Mouse (Mus musculus) kidney, adult 18-20 months (tissue): ENCODE measurements around the gene Kynu.

Experiments
- DNase-seq: peaks from one replicate; pipeline ENCODE4 v3.0.0; 2021

The Kynu gene

GRCm38 (mm10) chr2:43555062-43555888 lies at the start of gene Kynu:
Gene Kynu (plus strand): TSS chr2:43555329.
- peak; percentile 33 for DNase-seq

GRCm38 (mm10) chr2:43506182-43506581 lies 48.9 kb upstream of the Kynu start:
- no peak for DNase-seq

- DNase-seq = no peak
Measured at GRCm38 (mm10) chr2:43513852-43514251, 41.3 kb upstream of the Kynu start.

- no peak for DNase-seq
Measured at GRCm38 (mm10) chr2:43534417-43534816, 20.7 kb upstream of the Kynu start.

- DNase-seq = no peak
Measured at GRCm38 (mm10) chr2:43542615-43543014, 12.5 kb upstream of the Kynu start.

- DNase-seq = no peak
Measured at GRCm38 (mm10) chr2:43545665-43546064, 9.5 kb upstream of the Kynu start.

- DNase-seq = no peak
Measured at GRCm38 (mm10) chr2:43546448-43546847, 8.7 kb upstream of the Kynu start.

GRCm38 (mm10) chr2:43554216-43554615 lies 913 bp upstream of the Kynu start:
- peak; percentile 5 for DNase-seq

- peak; percentile 44 for DNase-seq
Measured at GRCm38 (mm10) chr2:43555889-43556285, 758 bp downstream of the Kynu start.

- no peak for DNase-seq
Measured at GRCm38 (mm10) chr2:43556985-43557384, 1.9 kb downstream of the Kynu start.

GRCm38 (mm10) chr2:43561209-43561608 lies 6.1 kb downstream of the Kynu start:
- DNase-seq = no peak

GRCm38 (mm10) chr2:43562779-43563178 lies 7.7 kb downstream of the Kynu start:
- DNase-seq = no peak

GRCm38 (mm10) chr2:43568406-43568805 lies 13.3 kb downstream of the Kynu start:
- no peak for DNase-seq

- DNase-seq = no peak
Measured at GRCm38 (mm10) chr2:43573526-43573925, 18.4 kb downstream of the Kynu start.

GRCm38 (mm10) chr2:43583243-43583812 lies 28.2 kb downstream of the Kynu start:
- DNase-seq = no peak

GRCm38 (mm10) chr2:43585508-43585907 lies 30.4 kb downstream of the Kynu start:
- DNase-seq = no peak

GRCm38 (mm10) chr2:43587832-43588231 lies 32.7 kb downstream of the Kynu start:
- DNase-seq = no peak

- no peak for DNase-seq
Measured at GRCm38 (mm10) chr2:43592001-43592704, 37.0 kb downstream of the Kynu start.

- DNase-seq = no peak
Measured at GRCm38 (mm10) chr2:43613571-43613970, 58.4 kb downstream of the Kynu start.

GRCm38 (mm10) chr2:43621140-43621539 lies 66.0 kb downstream of the Kynu start:
- DNase-seq = no peak

GRCm38 (mm10) chr2:43622844-43623243 lies 67.7 kb downstream of the Kynu start:
- DNase-seq = no peak

- DNase-seq = no peak
Measured at GRCm38 (mm10) chr2:43631786-43632185, 76.7 kb downstream of the Kynu start.

GRCm38 (mm10) chr2:43636498-43636897 lies 81.4 kb downstream of the Kynu start:
- DNase-seq = no peak

- no peak for DNase-seq
Measured at GRCm38 (mm10) chr2:43646962-43647361, 91.8 kb downstream of the Kynu start.
